ENCODE assay signal across 16 mouse cellular contexts in the genomic region with DNA sequence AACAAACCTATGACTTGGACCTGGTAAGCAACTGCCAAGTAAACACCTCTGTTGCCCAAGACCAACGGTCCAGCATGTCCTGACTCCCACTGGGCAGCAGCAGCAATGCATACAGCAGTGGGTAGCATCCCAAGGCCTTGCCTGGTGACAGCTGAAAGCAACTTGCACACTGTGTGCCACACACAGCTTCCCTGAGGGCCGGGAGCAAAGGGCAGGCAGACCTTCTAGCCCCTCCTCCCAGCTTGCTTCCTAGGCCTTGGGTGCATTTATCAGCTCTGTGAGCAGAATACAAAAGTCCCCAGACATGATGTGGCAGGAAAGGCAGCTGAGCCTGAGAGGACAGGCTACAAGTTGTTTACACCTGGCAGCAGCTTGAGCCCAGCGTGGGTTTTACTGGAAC. TPM values are rescaled to one million over a fixed set of nuclear protein-coding genes. Genes with fewer than 3 reads are reported as not detected.
DNase-seq lines count a peak whose midpoint lies in the region; ATAC-seq and TF ChIP-seq lines count a peak whose summit lies in the region.
"Had no signal": no experiment of that assay in that cellular context is flagged by ENCODE, and none has a peak within 500 bp of the region (broad histone marks: within the 10 kb centered on the region; RNA-seq: fewer than 3 reads in every experiment).

No protein-coding gene starts in this region.

- no peak overlapping the region for H3K4me2 ChIP-seq in hindbrain, embryonic 13.5 days
- no peak overlapping the region for H3K4me2 ChIP-seq in hindbrain, embryonic 12.5 days (replicated peaks)
- H3K4me2 ChIP-seq in midbrain, embryonic 13.5 days (replicated peaks) = no peak overlapping the region
- H3K4me2 ChIP-seq in midbrain, embryonic 15.5 days = no peak overlapping the region
- H3K4me2 ChIP-seq in intestine, embryonic 15.5 days (replicated peaks) = no peak overlapping the region
- H3K4me2 ChIP-seq: neural tube, embryonic 15.5 days had no signal

- 16% methylated on average over 3 of the region's 3 CpGs for WGBS in hindbrain, embryonic 13.5 days
- WGBS in hindbrain, embryonic 12.5 days = 16% methylated on average over 3 of the region's 3 CpGs
- WGBS in midbrain, embryonic 13.5 days = 15% methylated on average over 3 of the region's 3 CpGs
- WGBS in midbrain, embryonic 15.5 days = 23% methylated on average over 3 of the region's 3 CpGs
- WGBS in intestine, embryonic 15.5 days = 32% methylated on average over 3 of the region's 3 CpGs
- 34% methylated on average over 3 of the region's 3 CpGs for WGBS in cerebellum, adult 2 months

- H3K9me3 ChIP-seq in hindbrain, embryonic 13.5 days = no peaks in the 10 kb centered on the region
- peaks cover 5% of the 10 kb centered on the region; the same call in 1 of the 2 replicates for H3K9me3 ChIP-seq in hindbrain, embryonic 12.5 days (replicated peaks)
- no peaks in the 10 kb centered on the region; the same call in 1 of the 2 replicates for H3K9me3 ChIP-seq in midbrain, embryonic 13.5 days
- no peaks in the 10 kb centered on the region for H3K9me3 ChIP-seq in midbrain, embryonic 15.5 days
- H3K9me3 ChIP-seq in intestine, embryonic 15.5 days = no peaks in the 10 kb centered on the region
- H3K9me3 ChIP-seq: neural tube, embryonic 15.5 days had no signal

- H3K27me3 ChIP-seq in hindbrain, embryonic 13.5 days = peaks cover 27% of the 10 kb centered on the region; the same call in 1 of the 2 replicates
- peaks cover 8% of the 10 kb centered on the region; the same call in 1 of the 2 replicates for H3K27me3 ChIP-seq in hindbrain, embryonic 12.5 days
- no peaks in the 10 kb centered on the region for H3K27me3 ChIP-seq in midbrain, embryonic 13.5 days
- H3K27me3 ChIP-seq in midbrain, embryonic 15.5 days (replicated peaks) = no peaks in the 10 kb centered on the region
- H3K27me3 ChIP-seq in intestine, embryonic 15.5 days (replicated peaks) = no peaks in the 10 kb centered on the region
- H3K27me3 ChIP-seq in cerebellum, adult 2 months (ENCODE audit: control insufficient read depth, insufficient read depth, low read length) = no peaks in the 10 kb centered on the region

- H3K4me1 ChIP-seq in hindbrain, embryonic 13.5 days (replicated peaks) = peaks cover 50% of the 10 kb centered on the region
- peaks cover 35% of the 10 kb centered on the region for H3K4me1 ChIP-seq in hindbrain, embryonic 12.5 days
- peaks cover 22% of the 10 kb centered on the region for H3K4me1 ChIP-seq in midbrain, embryonic 13.5 days (replicated peaks)
- H3K4me1 ChIP-seq in midbrain, embryonic 15.5 days = peaks cover 16% of the 10 kb centered on the region; the same call in 1 of the 2 replicates
- H3K4me1 ChIP-seq in intestine, embryonic 15.5 days (replicated peaks) = peaks cover 30% of the 10 kb centered on the region
- no peaks in the 10 kb centered on the region for H3K4me1 ChIP-seq in cerebellum, adult 2 months (ENCODE audit: control insufficient read depth, insufficient read depth, low read length)

- H3K4me3 ChIP-seq in hindbrain, embryonic 13.5 days = no peak overlapping the region
- H3K4me3 ChIP-seq in hindbrain, embryonic 12.5 days = no peak overlapping the region
- no peak overlapping the region for H3K4me3 ChIP-seq in midbrain, embryonic 13.5 days (replicated peaks)
- no peak overlapping the region for H3K4me3 ChIP-seq in midbrain, embryonic 15.5 days
- no peak overlapping the region for H3K4me3 ChIP-seq in intestine, embryonic 15.5 days (replicated peaks)
- H3K4me3 ChIP-seq in cerebellum, adult 2 months (replicated peaks; ENCODE audit: insufficient read depth, low read depth, low read length) = no peak overlapping the region
- H3K4me3 ChIP-seq: erythroblast, embryonic 14.5 days; left cerebral cortex, adult 2 months; neural tube, embryonic 15.5 days had no signal

- no peaks in the 10 kb centered on the region for H3K36me3 ChIP-seq in hindbrain, embryonic 13.5 days
- H3K36me3 ChIP-seq in hindbrain, embryonic 12.5 days = no peaks in the 10 kb centered on the region
- H3K36me3 ChIP-seq in midbrain, embryonic 13.5 days = no peaks in the 10 kb centered on the region
- no peaks in the 10 kb centered on the region for H3K36me3 ChIP-seq in midbrain, embryonic 15.5 days (replicated peaks)
- no peaks in the 10 kb centered on the region for H3K36me3 ChIP-seq in intestine, embryonic 15.5 days
- H3K36me3 ChIP-seq: G1E; neural tube, embryonic 15.5 days had no signal

- peak overlapping the region; percentile 43 for H3K9ac ChIP-seq in hindbrain, embryonic 13.5 days
- no peak overlapping the region for H3K9ac ChIP-seq in hindbrain, embryonic 12.5 days
- peak overlapping the region; percentile 24; the same call in 1 of the 2 replicates for H3K9ac ChIP-seq in midbrain, embryonic 13.5 days (replicated peaks)
- H3K9ac ChIP-seq in midbrain, embryonic 15.5 days = no peak overlapping the region
- no peak overlapping the region for H3K9ac ChIP-seq in intestine, embryonic 15.5 days
- H3K9ac ChIP-seq: neural tube, embryonic 15.5 days had no signal

- peak; percentile 75 for DNase-seq in yolk sac, embryonic 10.5 days (ENCODE audit: low spot score)
- no peak for DNase-seq in left cerebral cortex, adult 18-20 months (ENCODE audit: low spot score in 2 of 2)
- no peak for DNase-seq in cerebellum, adult 2 months
- DNase-seq: adrenal gland, postnatal 25 days; cerebellum, postnatal 36 days; thymus, adult 18-20 months had no signal

- 0 out of 2 replicates have a peak overlapping the region, but pooled peaks have one; percentile 35 for H3K27ac ChIP-seq in hindbrain, embryonic 13.5 days
- no peak overlapping the region for H3K27ac ChIP-seq in hindbrain, embryonic 12.5 days
- H3K27ac ChIP-seq in midbrain, embryonic 13.5 days = no peak overlapping the region
- H3K27ac ChIP-seq in midbrain, embryonic 15.5 days = no peak overlapping the region
- peak overlapping the region; percentile 33; the same call in 1 of the 2 replicates for H3K27ac ChIP-seq in intestine, embryonic 15.5 days
- no peak overlapping the region for H3K27ac ChIP-seq in cerebellum, adult 2 months (ENCODE audit: insufficient read depth, low read length)
- H3K27ac ChIP-seq: left cerebral cortex, adult 2 months; neural tube, embryonic 15.5 days had no signal

- no peak for TF ChIP-seq CTCF in cerebellum, adult 2 months (IDR thresholded peaks at IDR 0.05; ENCODE audit: borderline replicate concordance, insufficient read depth, low read depth, low read length)

- TF ChIP-seq POLR2A in cerebellum, adult 2 months (IDR thresholded peaks at IDR 0.05; ENCODE audit: borderline replicate concordance, insufficient read depth, low read length) = no peak

- ATAC-seq in hindbrain, embryonic 13.5 days (ENCODE audit: low FRiP score) = no peak
- ATAC-seq in hindbrain, embryonic 12.5 days (ENCODE audit: low FRiP score) = no peak
- no peak for ATAC-seq in midbrain, embryonic 13.5 days
- ATAC-seq in midbrain, embryonic 15.5 days (replicated peaks) = no peak
- peak; percentile 75 for ATAC-seq in intestine, embryonic 15.5 days
- ATAC-seq: lung, postnatal 0 days had no signal

RNA-seq across cellular contexts. Expression of a gene that starts 37.3 kb away (rescaled TPM):
- 7.3 and 8.7 TPM in 2 replicates for polyA plus RNA-seq in hindbrain, embryonic 13.5 days (2015; fragmentation: Nextera tagmentation; extraction: Ambion mirVana)
- polyA plus RNA-seq in hindbrain, embryonic 12.5 days (2016; fragmentation: Nextera tagmentation; extraction: Ambion mirVana) = 5.6 and 5.7 TPM in 2 replicates
- polyA plus RNA-seq in midbrain, embryonic 13.5 days (2015; fragmentation: Nextera tagmentation; extraction: Ambion mirVana) = 6.2 and 6.8 TPM in 2 replicates
- polyA plus RNA-seq in midbrain, embryonic 15.5 days (2015; fragmentation: Nextera tagmentation; extraction: Ambion mirVana) = 9.6 and 11.2 TPM in 2 replicates
- 1.7 and 1.8 TPM in 2 replicates for polyA plus RNA-seq in intestine, embryonic 15.5 days (2015; fragmentation: Nextera tagmentation; extraction: Ambion mirVana)
- total RNA-seq in left cerebral cortex, adult 18-20 months (2021) = 10 to 100 TPM; 17.2 to 18.2 TPM
- polyA plus RNA-seq in cerebellum, adult 2 months (2012; rRNA removed) = 8.4 and 10.5 TPM in 2 replicates
- polyA plus RNA-seq: erythroblast, embryonic 14.5 days; G1E had no signal

Comparison
In these comparisons a context has a peak if more than half of its experiments do, and no peak if none do; other contexts are left out.
1. H3K27ac ChIP-seq: peak in hindbrain, embryonic 13.5 days (single experiment) and intestine, embryonic 15.5 days (single experiment); none in hindbrain, embryonic 12.5 days (single experiment), midbrain, embryonic 13.5 days (single experiment), midbrain, embryonic 15.5 days (single experiment) and cerebellum, adult 2 months (single experiment).
2. H3K9ac ChIP-seq: peak in hindbrain, embryonic 13.5 days (single experiment) and midbrain, embryonic 13.5 days (single experiment); none in hindbrain, embryonic 12.5 days (single experiment), midbrain, embryonic 15.5 days (single experiment) and intestine, embryonic 15.5 days (single experiment).